Mouse (Mus musculus): ENCODE data around the gene Ogg1.

DNA sequence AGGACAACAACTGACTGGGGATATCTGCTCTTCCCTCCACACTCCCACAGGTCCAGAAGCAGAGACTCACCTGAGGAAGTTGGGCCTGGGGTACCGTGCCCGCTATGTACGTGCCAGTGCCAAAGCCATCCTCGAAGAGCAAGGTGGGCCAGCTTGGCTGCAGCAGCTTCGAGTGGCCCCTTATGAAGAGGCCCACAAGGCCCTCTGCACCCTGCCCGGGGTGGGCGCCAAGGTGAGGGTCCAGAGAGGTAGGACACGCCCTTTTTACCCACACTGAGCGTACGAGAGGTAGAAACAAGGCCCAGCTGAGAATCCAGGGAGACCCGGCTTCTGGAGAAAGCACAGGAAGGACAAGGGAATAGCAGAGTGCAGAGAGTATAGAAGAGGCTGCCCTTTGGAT lies 4.9 kb downstream of the Ogg1 start:
- TF ChIP-seq CTCF (IDR thresholded peaks at IDR 0.05; ENCODE audit: borderline replicate concordance, insufficient read depth, low read length) = no peak
- no peak for TF ChIP-seq POLR2A (IDR thresholded peaks at IDR 0.05; ENCODE audit: low read depth, low read length)
